Mouse (Mus musculus) stomach, embryonic 16.5 days (tissue): ENCODE results near the gene Prkca. TPM values are rescaled to one million over a fixed set of nuclear protein-coding genes. Genes with fewer than 3 reads are reported as not detected.

Experiments used
- ATAC-seq: fragments of 200-750 bp; cut with Nextera tagmentation; 2 replicates; pipeline ENCODE4 v1.8.0; 2017; ENCODE audit warnings: moderate number of reproducible peaks, moderate TSS enrichment; ENCODE audit not compliant: insufficient read depth, low FRiP score
- H3K27ac ChIP-seq: fragments of 300-500 bp; sonication (generic); 2 replicates; pipeline ENCODE4 v1.5.1; 2014; ENCODE audit warnings: low read length
- H3K27me3 ChIP-seq: fragments of 300-500 bp; sonication (generic); 2 replicates; pipeline ENCODE4 v1.6.1; 2014; ENCODE audit warnings: low read length, control low read depth, mixed read lengths; ENCODE audit not compliant: control insufficient read depth, insufficient read depth
- H3K36me3 ChIP-seq: fragments of 300-500 bp; sonication (generic); 2 replicates; pipeline ENCODE4 v1.6.1; 2014; ENCODE audit warnings: low read length; ENCODE audit not compliant: control insufficient read depth, insufficient read depth
- H3K4me1 ChIP-seq: fragments of 300-500 bp; sonication (generic); 2 replicates; pipeline ENCODE4 v1.6.1; 2014; ENCODE audit warnings: low read length, control low read depth, mixed read lengths; ENCODE audit not compliant: control insufficient read depth, insufficient read depth
- H3K4me2 ChIP-seq: fragments of 300-500 bp; sonication (generic); 2 replicates; pipeline ENCODE4 v1.6.1; 2014; ENCODE audit warnings: low read depth, low read length, mixed read lengths
- H3K4me3 ChIP-seq: fragments of 300-500 bp; sonication (generic); replicated peaks from 2 replicates; pipeline ENCODE4 v1.5.1; 2014; ENCODE audit warnings: mild to moderate bottlenecking, low read length
- H3K9ac ChIP-seq: fragments of 300-500 bp; sonication (generic); 2 replicates; pipeline ENCODE4 v1.6.1; 2014; ENCODE audit warnings: low read length
- H3K9me3 ChIP-seq: fragments of 300-500 bp; sonication (generic); replicated peaks from 2 replicates; pipeline ENCODE4 v1.6.1; 2016; ENCODE audit warnings: low read length, control low read depth; ENCODE audit not compliant: control insufficient read depth
- WGBS: fragments of 180-500 bp; shearing (Covaris S2); extraction: QIAGEN DNeasy Blood & Tissue Kit; methylation state at CpG from one replicate; pipeline ENCODE4 v1.1.7; 2014; 5-methylcytosine and 5-hydroxymethylcytosine counted together
- polyA plus RNA-seq: library from polyadenylated mRNA; unstranded; fragments of >200 nt; fragmentation: Nextera tagmentation; extraction: Ambion mirVana; gene quantifications from 2 replicates; pipeline ENCODE4 v1.2.1, GENCODE M21; 2015

The Prkca gene
- polyA plus RNA-seq, 1 experiment from 2014 or later: 6.5 TPM

DNA sequence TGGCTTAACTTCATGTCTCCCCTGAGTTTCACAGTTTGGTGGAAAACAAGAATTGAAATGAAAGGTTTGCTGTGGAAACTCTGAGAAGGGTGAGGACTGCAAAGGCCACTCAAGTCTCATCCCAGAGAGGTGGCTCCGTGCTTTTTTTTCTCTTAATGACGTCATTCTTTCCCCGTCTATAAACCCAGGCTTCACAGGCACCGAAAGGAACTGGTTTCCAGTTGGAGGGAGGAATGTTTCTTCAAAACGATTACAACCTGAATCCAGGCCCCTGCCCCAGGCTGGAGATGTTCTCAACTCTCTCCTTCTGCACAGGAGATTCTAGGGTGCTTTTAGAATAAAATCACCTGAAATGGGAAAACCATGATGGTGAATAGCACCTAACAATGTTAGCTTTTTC lies 10.7 kb downstream of the Prkca start:
- WGBS: 55% methylated on average over 5 of the region's 5 CpGs
- H3K27me3 ChIP-seq: no peaks in the 10 kb centered on the region

DNA sequence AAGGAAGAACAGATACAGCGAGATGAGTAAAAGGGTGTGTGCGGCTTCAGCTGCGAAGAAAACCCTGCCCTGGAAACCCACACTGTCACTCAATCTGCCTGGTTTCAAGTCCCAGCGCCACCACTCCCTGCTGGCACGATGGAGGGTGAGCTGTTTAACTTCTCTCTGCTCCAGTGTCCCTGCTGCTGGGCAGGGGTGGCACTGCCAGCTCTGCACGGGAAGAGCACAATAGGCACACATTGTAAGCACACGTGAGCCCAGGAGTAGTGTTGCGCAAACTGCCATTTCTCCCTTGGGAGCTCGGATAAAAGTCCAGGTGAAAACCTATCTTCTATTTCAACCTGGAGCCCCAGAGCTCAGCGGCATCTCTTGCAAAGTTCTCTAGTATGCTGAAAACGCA lies 12.9 kb downstream of the Prkca start:
- Histone ChIP-seq H3K27ac (no peak overlapping the region), H3K4me3 (no peak overlapping the region), H3K36me3 (no peaks in the 10 kb centered on the region), H3K4me1 (0 out of 2 replicates have a peak, but pooled peaks cover 5% of the 10 kb centered on the region), H3K9ac (no peak overlapping the region), H3K4me2 (no peak overlapping the region), H3K27me3 (no peaks in the 10 kb centered on the region), H3K9me3 (no peaks in the 10 kb centered on the region)
- 75% methylated on average over 11 of the region's 11 CpGs for WGBS
- no peak for ATAC-seq

More for the DNA sequence above, 10.7 kb downstream of the Prkca start:
- ATAC-seq: no peak
- Histone ChIP-seq H3K4me3 (no peak overlapping the region), H3K36me3 (no peaks in the 10 kb centered on the region), H3K4me2 (no peak overlapping the region), H3K9ac (no peak overlapping the region), H3K4me1 (peaks cover 5% of the 10 kb centered on the region; the same call in 1 of the 2 replicates), H3K9me3 (no peaks in the 10 kb centered on the region), H3K27ac (no peak overlapping the region)

DNA sequence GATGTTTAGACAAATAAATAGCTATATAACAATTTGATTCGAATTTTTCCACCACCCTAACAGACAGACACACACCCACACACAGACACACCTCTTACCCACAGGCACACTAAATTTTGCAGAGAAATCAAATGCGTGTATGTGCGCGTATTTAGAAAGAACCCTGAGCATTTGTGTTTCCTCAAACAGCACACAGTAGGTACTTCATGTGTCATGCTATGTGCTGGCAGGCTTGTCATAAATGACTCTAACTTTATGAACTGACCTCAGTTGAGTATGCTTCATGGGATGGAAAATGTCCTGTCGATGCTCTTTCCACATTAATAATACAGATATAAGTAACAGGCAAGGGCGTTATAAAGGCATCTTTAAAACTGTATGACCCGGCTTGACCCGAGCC lies 17.8 kb downstream of the Prkca start:
- Histone ChIP-seq H3K27me3 (no peaks in the 10 kb centered on the region), H3K4me3 (no peak overlapping the region), H3K4me1 (0 out of 2 replicates have a peak, but pooled peaks cover 5% of the 10 kb centered on the region), H3K4me2 (no peak overlapping the region), H3K9ac (no peak overlapping the region), H3K27ac (no peak overlapping the region), H3K9me3 (no peaks in the 10 kb centered on the region), H3K36me3 (no peaks in the 10 kb centered on the region)
- no peak for ATAC-seq
- 77% methylated on average over 8 of the region's 8 CpGs for WGBS

DNA sequence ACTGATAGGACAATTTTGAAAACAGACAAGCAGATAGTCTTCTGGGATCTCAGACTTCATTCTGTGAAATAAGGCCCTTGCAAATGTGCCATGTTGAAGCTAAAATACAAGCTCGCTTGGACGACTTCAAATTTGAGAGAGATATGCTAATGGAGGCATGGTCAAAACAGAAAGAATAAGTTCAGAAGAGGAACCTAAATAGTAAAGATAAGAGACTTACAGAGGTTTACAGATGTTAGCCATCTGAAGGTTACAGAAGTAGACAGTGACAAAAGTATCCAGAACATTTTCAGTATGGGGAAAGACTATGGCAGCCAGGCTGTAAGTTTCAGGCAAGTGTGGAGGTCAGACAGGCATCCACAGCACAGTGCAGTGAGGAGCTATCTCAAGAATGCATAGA lies 21.6 kb downstream of the Prkca start:
- H3K4me2 ChIP-seq: no peak overlapping the region
- no peak overlapping the region for H3K9ac ChIP-seq
- no peaks in the 10 kb centered on the region for H3K27me3 ChIP-seq
- 81% methylated on average over 2 of the region's 2 CpGs for WGBS
- no peak overlapping the region for H3K4me3 ChIP-seq
- H3K9me3 ChIP-seq: no peaks in the 10 kb centered on the region
- H3K36me3 ChIP-seq: no peaks in the 10 kb centered on the region
- ATAC-seq: no peak
- no peak overlapping the region for H3K27ac ChIP-seq
- no peaks in the 10 kb centered on the region for H3K4me1 ChIP-seq

DNA sequence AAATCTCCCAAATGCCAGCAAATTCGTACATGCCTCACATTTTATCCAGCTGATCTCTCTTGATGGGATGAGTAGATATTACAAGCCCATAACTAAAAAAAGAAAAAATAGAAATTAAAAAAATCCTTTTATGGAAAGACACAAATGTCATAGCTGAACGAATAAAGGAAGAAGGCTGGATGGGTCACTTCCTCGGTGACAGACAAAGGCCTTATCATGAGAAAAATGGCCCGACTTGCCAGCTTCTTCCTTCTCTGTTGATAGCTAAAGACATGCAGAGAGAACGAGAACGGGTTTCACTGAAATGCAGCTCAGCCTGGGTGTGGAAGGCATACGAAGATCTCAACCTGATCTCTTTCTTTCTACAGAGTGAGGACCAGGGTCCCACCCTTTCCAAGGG lies 23.2 kb downstream of the Prkca start:
- Histone ChIP-seq H3K27ac (no peak overlapping the region), H3K4me3 (no peak overlapping the region), H3K9me3 (no peaks in the 10 kb centered on the region), H3K36me3 (no peaks in the 10 kb centered on the region), H3K9ac (no peak overlapping the region), H3K4me2 (no peak overlapping the region), H3K4me1 (no peaks in the 10 kb centered on the region), H3K27me3 (no peaks in the 10 kb centered on the region)
- 79% methylated on average over 7 of the region's 7 CpGs for WGBS
- ATAC-seq: no peak

DNA sequence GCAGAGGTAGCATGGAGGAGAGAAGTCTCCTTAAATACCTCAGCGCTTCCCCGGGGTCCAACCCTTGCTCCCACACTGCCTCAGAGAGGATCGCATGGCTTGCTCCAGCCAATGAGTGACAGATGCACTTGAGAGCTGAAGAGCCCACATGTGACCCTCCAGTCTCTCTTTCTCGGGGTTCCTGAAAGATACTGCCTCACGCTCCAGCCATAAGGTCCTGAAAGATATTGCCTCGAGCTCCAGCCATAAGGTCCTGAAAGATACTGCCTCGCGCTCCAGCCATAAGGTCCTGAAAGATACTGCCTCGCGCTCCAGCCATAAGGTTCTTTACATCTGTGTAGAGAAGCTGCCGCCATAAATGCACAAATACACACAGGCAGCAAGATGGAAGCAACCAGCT lies 24.6 kb downstream of the Prkca start:
- 85% methylated on average over 11 of the region's 11 CpGs for WGBS

DNA sequence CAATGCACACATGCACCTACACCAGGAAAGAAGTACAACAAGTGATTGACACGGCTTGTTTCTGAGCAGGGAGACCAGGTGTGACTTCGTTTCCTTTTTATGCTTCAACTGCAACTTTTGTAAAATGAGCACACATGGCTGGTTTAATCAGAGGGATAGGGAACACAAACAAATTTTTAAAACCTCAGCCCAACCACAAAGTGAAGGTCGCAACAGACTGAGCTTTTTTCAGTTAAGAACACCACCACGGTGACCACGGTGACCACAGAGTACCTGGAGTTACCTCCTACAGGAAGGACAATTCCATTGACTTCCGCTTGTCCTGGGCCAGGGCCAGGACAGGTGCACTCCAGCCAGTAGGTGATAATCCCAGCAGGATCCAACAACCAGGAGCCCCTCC lies 25.9 kb downstream of the Prkca start:
- 77% methylated on average over 6 of the region's 6 CpGs for WGBS
- no peak for ATAC-seq
- Histone ChIP-seq H3K36me3 (no peaks in the 10 kb centered on the region), H3K27me3 (no peaks in the 10 kb centered on the region), H3K4me2 (no peak overlapping the region), H3K9me3 (no peaks in the 10 kb centered on the region), H3K9ac (no peak overlapping the region), H3K27ac (no peak overlapping the region), H3K4me3 (no peak overlapping the region), H3K4me1 (no peaks in the 10 kb centered on the region)

More for the DNA sequence above, 24.6 kb downstream of the Prkca start:
- Histone ChIP-seq H3K27ac (no peak overlapping the region), H3K4me2 (no peak overlapping the region), H3K9ac (no peak overlapping the region), H3K27me3 (no peaks in the 10 kb centered on the region), H3K36me3 (no peaks in the 10 kb centered on the region), H3K4me1 (no peaks in the 10 kb centered on the region), H3K9me3 (no peaks in the 10 kb centered on the region), H3K4me3 (no peak overlapping the region)
- no peak for ATAC-seq

DNA sequence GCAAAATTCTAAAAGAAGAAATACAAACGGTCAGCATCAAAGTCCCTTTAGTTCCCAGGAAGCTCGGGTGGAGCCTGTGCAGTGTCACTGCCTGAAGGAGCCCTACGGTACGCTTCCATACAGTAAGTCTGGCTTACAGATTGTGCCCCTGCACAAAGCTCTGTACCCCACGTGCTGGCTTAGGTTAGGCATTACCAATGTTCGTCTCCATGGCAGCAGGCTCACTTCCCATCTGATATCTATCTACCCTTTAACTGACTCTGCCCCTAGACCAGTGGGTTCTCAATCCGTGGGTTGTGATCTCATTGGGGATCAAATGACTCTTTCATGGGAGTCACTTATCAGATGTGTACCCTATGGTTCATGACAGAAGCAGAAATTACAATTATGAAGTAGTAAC lies 28.0 kb downstream of the Prkca start:
- Histone ChIP-seq H3K36me3 (no peaks in the 10 kb centered on the region), H3K27ac (no peak overlapping the region), H3K9ac (no peak overlapping the region), H3K4me3 (no peak overlapping the region), H3K4me2 (no peak overlapping the region), H3K4me1 (peaks cover 15% of the 10 kb centered on the region; the same call in 1 of the 2 replicates), H3K9me3 (no peaks in the 10 kb centered on the region), H3K27me3 (no peaks in the 10 kb centered on the region)
- ATAC-seq: no peak
- 78% methylated on average over 7 of the region's 7 CpGs for WGBS

DNA sequence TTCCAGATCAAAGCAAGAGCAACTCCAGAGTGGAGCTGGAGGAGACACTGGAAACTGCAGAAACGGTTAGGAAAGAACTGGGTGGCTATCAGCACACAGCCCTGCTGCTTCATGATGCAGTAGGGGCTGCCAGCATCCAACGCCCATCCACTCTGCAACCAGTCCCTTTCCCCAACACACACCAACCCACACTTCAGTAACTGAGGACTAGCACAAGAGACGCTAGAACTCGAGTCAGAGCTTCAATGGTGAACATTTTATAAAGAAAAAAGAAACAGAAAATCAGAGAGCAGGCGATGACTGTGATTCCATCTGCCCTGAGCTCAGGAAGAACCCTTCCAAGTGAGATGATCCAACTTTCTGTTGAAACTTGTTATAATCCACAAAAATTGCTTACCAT lies 31.2 kb downstream of the Prkca start:
- ATAC-seq: no peak
- no peak overlapping the region for H3K9ac ChIP-seq
- H3K4me1 ChIP-seq: peaks cover 18% of the 10 kb centered on the region; the same call in 1 of the 2 replicates
- H3K9me3 ChIP-seq: no peaks in the 10 kb centered on the region
- no peaks in the 10 kb centered on the region for H3K27me3 ChIP-seq
- H3K4me3 ChIP-seq: no peak overlapping the region
- no peak overlapping the region for H3K27ac ChIP-seq
- WGBS: 67% methylated on average over 5 of the region's 5 CpGs
- no peaks in the 10 kb centered on the region for H3K36me3 ChIP-seq
- no peak overlapping the region for H3K4me2 ChIP-seq

DNA sequence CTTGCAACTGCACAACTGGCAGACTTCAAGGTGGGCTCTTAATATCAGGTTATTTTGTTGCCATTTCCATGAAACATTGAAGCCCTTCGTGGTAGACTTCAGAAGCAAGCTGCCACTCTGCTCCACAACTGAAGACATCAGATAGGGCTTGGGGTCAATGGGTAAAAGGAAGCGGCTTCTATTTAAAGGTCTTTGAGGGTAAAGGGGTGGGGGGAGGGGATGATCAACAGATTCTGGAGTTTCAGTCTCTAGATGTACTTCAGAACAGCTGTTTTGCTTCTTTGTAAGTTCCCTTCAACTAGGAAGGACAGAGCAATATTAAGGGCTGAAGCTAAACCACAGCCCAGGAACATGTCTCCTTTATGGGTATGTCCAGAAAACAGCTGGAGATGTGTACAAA lies 31.8 kb downstream of the Prkca start:
- no peak overlapping the region for H3K4me3 ChIP-seq

More for the DNA sequence above, 31.8 kb downstream of the Prkca start:
- H3K27me3 ChIP-seq: no peaks in the 10 kb centered on the region
- H3K9ac ChIP-seq: no peak overlapping the region
- no peaks in the 10 kb centered on the region for H3K9me3 ChIP-seq
- no peak overlapping the region for H3K27ac ChIP-seq
- no peak overlapping the region for H3K4me2 ChIP-seq
- no peaks in the 10 kb centered on the region for H3K36me3 ChIP-seq
- 49% methylated on average over 2 of the region's 2 CpGs for WGBS
- peaks cover 18% of the 10 kb centered on the region; the same call in 1 of the 2 replicates for H3K4me1 ChIP-seq
- no peak for ATAC-seq
